Mouse (Mus musculus) intestine, embryonic 14.5 days (tissue): ENCODE measurements at regions not wholly inside any gene's neighbourhood (a gene's known extent, or its start where the extent isn't known, plus 50 kb on each side); places are given as distances from the start of the nearest gene placed in this dataset.

Experiments
- ATAC-seq: fragments of 200-750 bp; cut with Nextera tagmentation; replicated peaks from 2 replicates; pipeline ENCODE4 v1.8.0; 2017; ENCODE audit warnings: low read depth, moderate number of reproducible peaks, moderate TSS enrichment, moderate library complexity; ENCODE audit not compliant: low FRiP score, low TSS enrichment
- DNase-seq: peaks from one replicate; pipeline ENCODE4 v3.0.0-alpha.2; 2018; ENCODE audit warnings: low spot score
- H3K27ac ChIP-seq: fragments of 300-500 bp; sonication (generic); 2 replicates; pipeline ENCODE4 v1.5.1; 2014; ENCODE audit warnings: low read depth, mild to moderate bottlenecking, control low read depth
- H3K27me3 ChIP-seq: fragments of 300-500 bp; sonication (generic); replicated peaks from 2 replicates; pipeline ENCODE4 v1.6.1; 2014; ENCODE audit warnings: low read length, control low read depth; ENCODE audit not compliant: control insufficient read depth, insufficient read depth
- H3K36me3 ChIP-seq: fragments of 300-500 bp; sonication (generic); 2 replicates; pipeline ENCODE4 v1.6.1; 2014; ENCODE audit warnings: low read length, control low read depth; ENCODE audit not compliant: control insufficient read depth, insufficient read depth
- H3K4me1 ChIP-seq: fragments of 300-500 bp; sonication (generic); replicated peaks from 2 replicates; pipeline ENCODE4 v1.6.1; 2014; ENCODE audit warnings: low read length, control low read depth, mixed read lengths; ENCODE audit not compliant: control insufficient read depth, insufficient read depth
- H3K4me2 ChIP-seq: fragments of 300-500 bp; sonication (generic); 2 replicates; pipeline ENCODE4 v1.6.1; 2014; ENCODE audit warnings: low read length
- H3K4me3 ChIP-seq: fragments of 300-500 bp; sonication (generic); 2 replicates; pipeline ENCODE4 v1.5.1; 2014; ENCODE audit warnings: low read depth, low read length, control low read depth, mixed read lengths
- H3K9ac ChIP-seq: fragments of 300-500 bp; sonication (generic); 2 replicates; pipeline ENCODE4 v1.6.1; 2014; ENCODE audit warnings: mild to moderate bottlenecking, low read length
- H3K9me3 ChIP-seq: fragments of 300-500 bp; sonication (generic); 2 replicates; pipeline ENCODE4 v1.6.1; 2016; ENCODE audit warnings: low read length, control low read depth; ENCODE audit not compliant: control insufficient read depth
- WGBS: fragments of 180-500 bp; shearing (Covaris S2); extraction: QIAGEN DNeasy Blood & Tissue Kit; methylation state at CpG from one replicate; pipeline ENCODE4 v1.1.7; 2014; 5-methylcytosine and 5-hydroxymethylcytosine counted together

GRCm38 (mm10) chr1:177574312-177574711, 132.2 kb downstream of the Zbtb18 start:
- H3K27ac ChIP-seq = no peak overlapping the region
- no peak overlapping the region for H3K4me3 ChIP-seq
- 92% methylated on average over 7 of the region's 7 CpGs for WGBS
- no peak for ATAC-seq
- no peak overlapping the region for H3K4me2 ChIP-seq
- no peaks in the 10 kb centered on the region for H3K9me3 ChIP-seq
- no peak for DNase-seq
- no peak overlapping the region for H3K9ac ChIP-seq
- no peaks in the 10 kb centered on the region for H3K27me3 ChIP-seq
- no peaks in the 10 kb centered on the region for H3K36me3 ChIP-seq
- H3K4me1 ChIP-seq = no peaks in the 10 kb centered on the region

- Histone ChIP-seq H3K4me3 (no peak overlapping the region), H3K27me3 (no peaks in the 10 kb centered on the region), H3K4me1 (no peaks in the 10 kb centered on the region), H3K9me3 (no peaks in the 10 kb centered on the region; the same call in 1 of the 2 replicates), H3K27ac (no peak overlapping the region), H3K4me2 (no peak overlapping the region), H3K9ac (no peak overlapping the region), H3K36me3 (no peaks in the 10 kb centered on the region)
- DNase-seq (no peak), ATAC-seq (no peak)
- WGBS = 40% methylated on average over 5 of the region's 5 CpGs
Observed at GRCm38 (mm10) chr1:177584302-177584886, 142.2 kb downstream of the Zbtb18 start.

- Histone ChIP-seq H3K27ac (no peak overlapping the region), H3K36me3 (no peaks in the 10 kb centered on the region), H3K9me3 (no peaks in the 10 kb centered on the region; the same call in 1 of the 2 replicates), H3K9ac (no peak overlapping the region), H3K27me3 (no peaks in the 10 kb centered on the region), H3K4me1 (no peaks in the 10 kb centered on the region), H3K4me3 (no peak overlapping the region), H3K4me2 (no peak overlapping the region)
- ATAC-seq = no peak
- no peak for DNase-seq
- 73% methylated on average over 2 of the region's 2 CpGs for WGBS
Observed at GRCm38 (mm10) chr1:177585320-177585719, 143.2 kb downstream of the Zbtb18 start.

- WGBS = 95% methylated on average over 7 of the region's 7 CpGs
- no peaks in the 10 kb centered on the region for H3K9me3 ChIP-seq
Observed at GRCm38 (mm10) chr1:177589034-177589433, 140.6 kb upstream of the 1700016C15Rik start.

DNA sequence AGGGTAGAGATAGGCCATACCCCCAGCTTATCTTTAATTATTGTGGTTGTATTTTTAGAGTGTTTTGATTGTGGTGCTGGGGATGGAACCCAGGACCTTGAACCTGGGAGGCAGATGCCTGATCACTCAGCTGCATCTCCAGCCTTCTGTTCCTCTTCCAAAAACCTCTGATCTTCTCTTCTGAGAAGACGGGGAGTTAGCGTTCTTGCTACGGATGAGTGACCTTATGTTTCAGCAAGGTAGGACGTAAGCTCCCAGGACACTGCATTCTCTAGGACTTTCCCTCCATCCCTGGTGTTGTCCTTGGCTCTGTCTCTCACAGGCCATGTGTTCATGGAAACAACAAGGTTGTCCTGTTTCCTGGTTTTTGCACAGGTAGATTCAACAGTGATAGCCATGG, 140.0 kb upstream of the 1700016C15Rik start:
- Histone ChIP-seq H3K4me1 (no peaks in the 10 kb centered on the region), H3K27ac (no peak overlapping the region), H3K4me2 (no peak overlapping the region), H3K9me3 (no peaks in the 10 kb centered on the region), H3K4me3 (no peak overlapping the region), H3K36me3 (no peaks in the 10 kb centered on the region), H3K27me3 (no peaks in the 10 kb centered on the region), H3K9ac (no peak overlapping the region)
- WGBS = 98% methylated on average over 4 of the region's 4 CpGs
- ATAC-seq (no peak), DNase-seq (no peak)

More at GRCm38 (mm10) chr1:177589034-177589433, 140.6 kb upstream of the 1700016C15Rik start:
- no peak overlapping the region for H3K27ac ChIP-seq
- H3K36me3 ChIP-seq = no peaks in the 10 kb centered on the region
- no peaks in the 10 kb centered on the region for H3K27me3 ChIP-seq
- DNase-seq (no peak), ATAC-seq (no peak)
- H3K4me3 ChIP-seq = no peak overlapping the region
- no peaks in the 10 kb centered on the region for H3K4me1 ChIP-seq
- H3K9ac ChIP-seq = no peak overlapping the region
- no peak overlapping the region for H3K4me2 ChIP-seq

DNA sequence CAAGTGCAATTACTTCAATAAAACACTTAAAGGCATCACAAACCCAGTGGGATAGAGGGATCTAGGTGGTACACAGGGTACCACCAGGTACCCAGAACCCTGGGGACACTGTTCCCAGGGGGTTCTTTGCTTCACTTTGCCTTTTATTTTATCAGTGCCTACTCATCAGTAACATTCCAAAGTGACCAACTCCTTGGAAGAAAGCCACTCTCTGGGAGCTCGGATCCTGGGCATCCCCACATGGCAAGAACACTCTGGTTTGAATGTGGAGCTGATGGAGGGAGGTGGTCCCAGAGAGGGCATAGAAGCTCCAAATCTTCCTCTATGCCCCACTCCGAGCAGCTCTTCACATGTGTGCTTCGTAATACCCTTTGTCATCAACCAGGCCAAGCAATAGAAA, 137.9 kb upstream of the 1700016C15Rik start:
- Histone ChIP-seq H3K4me1 (no peaks in the 10 kb centered on the region), H3K9me3 (no peaks in the 10 kb centered on the region), H3K9ac (no peak overlapping the region), H3K4me2 (no peak overlapping the region), H3K27ac (no peak overlapping the region), H3K27me3 (no peaks in the 10 kb centered on the region), H3K4me3 (no peak overlapping the region), H3K36me3 (no peaks in the 10 kb centered on the region)
- ATAC-seq (no peak), DNase-seq (no peak)
- WGBS = 95% methylated on average over 3 of the region's 3 CpGs

GRCm38 (mm10) chr1:177592337-177592736, 137.3 kb upstream of the 1700016C15Rik start:
- Histone ChIP-seq H3K36me3 (no peaks in the 10 kb centered on the region), H3K4me3 (no peak overlapping the region), H3K4me2 (no peak overlapping the region), H3K4me1 (no peaks in the 10 kb centered on the region), H3K27me3 (no peaks in the 10 kb centered on the region), H3K9me3 (no peaks in the 10 kb centered on the region), H3K27ac (no peak overlapping the region), H3K9ac (no peak overlapping the region)
- DNase-seq = no peak
- WGBS = 91% methylated on average over 9 of the region's 9 CpGs
- no peak for ATAC-seq

DNA sequence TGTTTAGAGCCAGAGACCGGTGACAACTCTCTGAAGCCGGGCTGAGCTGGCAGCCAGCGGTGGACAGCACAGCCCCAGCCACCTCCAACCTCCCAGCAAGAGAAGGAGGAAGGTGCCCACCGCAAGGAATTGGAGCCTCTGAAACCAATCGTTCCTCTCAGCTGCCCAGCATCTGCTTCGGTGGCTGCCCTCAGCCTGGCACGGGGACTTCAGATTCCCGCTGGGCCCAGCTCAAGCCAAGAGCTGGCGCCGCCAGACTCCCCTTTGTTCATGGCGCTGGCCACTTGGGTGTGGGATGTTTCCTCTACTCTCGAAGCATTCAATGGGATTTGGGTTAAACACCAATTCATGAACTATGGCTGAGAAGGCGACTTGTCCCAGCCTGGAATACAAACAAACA, 135.3 kb upstream of the 1700016C15Rik start:
- ATAC-seq (no peak), DNase-seq (no peak)
- no peak overlapping the region for H3K27ac ChIP-seq
- H3K4me2 ChIP-seq = no peak overlapping the region
- H3K4me1 ChIP-seq = no peaks in the 10 kb centered on the region
- H3K27me3 ChIP-seq = no peaks in the 10 kb centered on the region
- no peaks in the 10 kb centered on the region for H3K36me3 ChIP-seq
- no peak overlapping the region for H3K9ac ChIP-seq
- no peaks in the 10 kb centered on the region for H3K9me3 ChIP-seq
- 84% methylated on average over 13 of the region's 13 CpGs for WGBS
- no peak overlapping the region for H3K4me3 ChIP-seq

DNA sequence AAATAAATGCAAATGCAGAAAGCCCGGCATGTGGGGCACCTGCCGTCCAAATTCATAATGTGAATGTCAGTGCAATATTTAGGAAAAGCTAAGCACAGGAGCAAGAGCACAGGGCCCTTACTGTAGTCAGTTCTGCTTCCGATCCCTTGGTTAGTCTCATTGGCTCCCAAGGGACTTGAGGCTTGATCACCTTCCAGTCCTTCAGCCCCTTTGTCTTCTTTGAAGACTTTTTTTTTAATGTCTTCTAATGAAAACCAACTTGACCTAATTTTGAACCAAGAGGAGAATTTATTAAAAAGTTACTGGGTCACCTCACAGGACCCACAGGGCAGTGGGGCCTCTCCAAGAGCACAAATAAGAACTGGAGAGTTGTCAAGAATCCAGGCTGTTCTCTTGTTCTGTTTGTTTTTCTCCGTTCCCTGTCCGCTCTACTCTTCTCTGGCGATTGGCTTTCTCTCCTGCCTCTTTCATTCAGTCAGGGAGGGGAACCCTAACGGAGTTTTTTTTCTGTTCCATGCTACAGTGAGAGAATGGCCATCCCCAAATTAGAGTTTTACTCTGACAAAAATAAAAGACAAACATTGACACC, 134.2 kb upstream of the 1700016C15Rik start:
- Histone ChIP-seq H3K9me3 (no peaks in the 10 kb centered on the region), H3K36me3 (no peaks in the 10 kb centered on the region), H3K27ac (no peak overlapping the region), H3K27me3 (no peaks in the 10 kb centered on the region), H3K4me3 (no peak overlapping the region), H3K9ac (no peak overlapping the region), H3K4me2 (no peak overlapping the region), H3K4me1 (no peaks in the 10 kb centered on the region)
- 84% methylated on average over 7 of the region's 7 CpGs for WGBS
- DNase-seq (no peak), ATAC-seq (no peak)
